Mouse (Mus musculus): ENCODE measurements around the gene Lrrc2. TPM values are rescaled to one million over a fixed set of nuclear protein-coding genes. Genes with fewer than 3 reads are reported as not detected.

Gene Lrrc2
- total and polyA plus RNA-seq, 3 experiments = 0.07 TPM; not detected in 2

- peak; percentile 31 for DNase-seq (ENCODE audit: low read depth, low spot score)
- TF ChIP-seq MYB (IDR thresholded peaks at IDR 0.05; ENCODE audit: low read depth, low read length) = no peak
- TF ChIP-seq CHD1 (IDR thresholded peaks at IDR 0.05; ENCODE audit: low read depth, low read length) = no peak
- TF ChIP-seq GABPA (IDR thresholded peaks at IDR 0.05; ENCODE audit: low read depth, low read length) = no peak
- TF ChIP-seq SIN3A (IDR thresholded peaks at IDR 0.05; ENCODE audit: low read length) = no peak
- TF ChIP-seq RAD21 (IDR thresholded peaks at IDR 0.05; ENCODE audit: low read depth, low read length) = no peak; the same call in 1 of the 2 replicates
- TF ChIP-seq BHLHE40 (IDR thresholded peaks at IDR 0.05; ENCODE audit: borderline replicate concordance, low read depth, low read length) = no peak
- no peak for TF ChIP-seq POLR2A (IDR thresholded peaks at IDR 0.05; ENCODE audit: control insufficient read depth in 1 of 2, insufficient read depth in 1 of 2, low read depth in 1 of 2, low read length in 2 of 2, poor library complexity in 1 of 2)
- TF ChIP-seq ELF1 (IDR thresholded peaks at IDR 0.05; ENCODE audit: low read depth, low read length) = peak; percentile 25; the same call in 1 of the 2 replicates
- peak; percentile 25 to 39 (median 26); a peak in 5 of 6 replicates for TF ChIP-seq CTCF (IDR thresholded peaks at IDR 0.05 in 2 of 3, conservative IDR thresholded peaks at IDR 0.05 in 1 of 3; ENCODE audit: control insufficient read depth in 1 of 3, insufficient read depth in 1 of 3, low read depth in 2 of 3, low read length in 3 of 3, poor library complexity in 1 of 3, severe bottlenecking in 1 of 3)
- no peak for TF ChIP-seq E2F4 (IDR thresholded peaks at IDR 0.05; ENCODE audit: borderline replicate concordance, low read depth, low read length)
- TF ChIP-seq MXI1 (IDR thresholded peaks at IDR 0.05; ENCODE audit: low read depth, low read length) = no peak
- H3K9ac ChIP-seq (ENCODE audit: control insufficient read depth, low read depth, low read length, poor library complexity, severe bottlenecking) = no peak overlapping the region
Observed at GRCm38 (mm10) chr9:111015658-111016057, 64.3 kb downstream of the Lrrc2 start.

GRCm38 (mm10) chr9:111019022-111019421 is 67.7 kb downstream of the Lrrc2 start, which contains the start of gene Ltf:
Ltf (plus strand) TSS chr9:111019271.
- no peaks in the 10 kb centered on the region for H3K36me3 ChIP-seq (ENCODE audit: control insufficient read depth in 1 of 2, insufficient read depth in 2 of 2, low read length in 2 of 2)
- H3K4me3 ChIP-seq (ENCODE audit: control insufficient read depth in 1 of 2, insufficient read depth in 1 of 2, low read depth in 2 of 2, low read length in 2 of 2) = no peak within 1 kb of the TSS
- TF ChIP-seq ZC3H11A (IDR thresholded peaks at IDR 0.05; ENCODE audit: low read depth, low read length) (no peak), TBP (IDR thresholded peaks at IDR 0.05; ENCODE audit: low read depth, low read length) (no peak), MXI1 (IDR thresholded peaks at IDR 0.05; ENCODE audit: low read depth, low read length) (no peak), CTCF (IDR thresholded peaks at IDR 0.05 in 2 of 3, conservative IDR thresholded peaks at IDR 0.05 in 1 of 3; ENCODE audit: control insufficient read depth in 1 of 3, insufficient read depth in 1 of 3, low read depth in 2 of 3, low read length in 3 of 3, poor library complexity in 1 of 3, severe bottlenecking in 1 of 3) (no peak), MYC (IDR thresholded peaks at IDR 0.05; ENCODE audit: low read depth, low read length) (no peak), UBTF (IDR thresholded peaks at IDR 0.05; ENCODE audit: borderline replicate concordance, insufficient read depth, low read depth, low read length) (no peak)
- H3K9me3 ChIP-seq (replicated peaks; ENCODE audit: insufficient read depth, low read length) = no peaks in the 10 kb centered on the region
- no peaks in the 10 kb centered on the region for H3K27me3 ChIP-seq (ENCODE audit: control insufficient read depth in 1 of 2, insufficient read depth in 2 of 2, low read length in 2 of 2)
- H3K9ac ChIP-seq (ENCODE audit: control insufficient read depth, low read depth, low read length, poor library complexity, severe bottlenecking) = no peak within 1 kb of the TSS
- H3K79me2 ChIP-seq (ENCODE audit: control insufficient read depth, insufficient read depth, low read length, poor library complexity) = no peaks in the 10 kb centered on the region
- no peak within 1 kb of the TSS for H3K27ac ChIP-seq (ENCODE audit: control insufficient read depth, low read depth, low read length)
- no peak for DNase-seq (ENCODE audit: low read depth, low spot score)
- H3K4me1 ChIP-seq (ENCODE audit: control insufficient read depth in 1 of 2, insufficient read depth in 2 of 2, low read length in 2 of 2) = no peaks in the 10 kb centered on the region

More at GRCm38 (mm10) chr9:111015658-111016057, 64.3 kb downstream of the Lrrc2 start:
- H3K36me3 ChIP-seq (ENCODE audit: control insufficient read depth in 1 of 2, insufficient read depth in 2 of 2, low read length in 2 of 2) = no peaks in the 10 kb centered on the region
- no peaks in the 10 kb centered on the region for H3K9me3 ChIP-seq (replicated peaks; ENCODE audit: insufficient read depth, low read length)
- H3K4me1 ChIP-seq (ENCODE audit: control insufficient read depth in 1 of 2, insufficient read depth in 2 of 2, low read length in 2 of 2) = no peaks in the 10 kb centered on the region
- H3K4me3 ChIP-seq (ENCODE audit: control insufficient read depth in 1 of 2, insufficient read depth in 1 of 2, low read depth in 2 of 2, low read length in 2 of 2) = no peak overlapping the region
- no peaks in the 10 kb centered on the region for H3K27me3 ChIP-seq (ENCODE audit: control insufficient read depth in 1 of 2, insufficient read depth in 2 of 2, low read length in 2 of 2)
- H3K27ac ChIP-seq (ENCODE audit: control insufficient read depth, low read depth, low read length) = no peak overlapping the region
- no peaks in the 10 kb centered on the region for H3K79me2 ChIP-seq (ENCODE audit: control insufficient read depth, insufficient read depth, low read length, poor library complexity)

Data from MEL (cell line).